Mouse (Mus musculus): Measurements from ENCODE around the gene Clpsl2. TPM values are rescaled to one million over a fixed set of nuclear protein-coding genes. Genes with fewer than 3 reads are reported as not detected.

Gene Clpsl2
- polyA plus RNA-seq, 1 experiment, result not detected

- TF ChIP-seq TAL1 (IDR thresholded peaks at IDR 0.05; ENCODE audit: low read length), result no peak
- TF ChIP-seq GATA1 (IDR thresholded peaks at IDR 0.05; ENCODE audit: low read length), result no peak
These were observed 16.0 kb downstream of the Clpsl2 start for GRCm38 (mm10) chr17:28565181-28565580.

GRCm38 (mm10) chr17:28567541-28567940 lies 18.3 kb downstream of the Clpsl2 start:
- Histone ChIP-seq H3K9me3 (ENCODE audit: control insufficient read depth, low read length) (no peaks in the 10 kb centered on the region), H3K36me3 (ENCODE audit: control insufficient read depth) (no peaks in the 10 kb centered on the region), H3K4me3 (replicated peaks) (no peak overlapping the region), H3K4me1 (ENCODE audit: control insufficient read depth) (no peaks in the 10 kb centered on the region), H3K27me3 (ENCODE audit: control insufficient read depth) (no peaks in the 10 kb centered on the region)
- TF ChIP-seq TAL1 (IDR thresholded peaks at IDR 0.05; ENCODE audit: low read length) (no peak), GATA1 (IDR thresholded peaks at IDR 0.05; ENCODE audit: low read length) (no peak)

More at GRCm38 (mm10) chr17:28565181-28565580, 16.0 kb downstream of the Clpsl2 start:
- Histone ChIP-seq H3K4me3 (replicated peaks) (no peak overlapping the region), H3K36me3 (ENCODE audit: control insufficient read depth) (no peaks in the 10 kb centered on the region), H3K27me3 (ENCODE audit: control insufficient read depth) (no peaks in the 10 kb centered on the region), H3K9me3 (ENCODE audit: control insufficient read depth, low read length) (no peaks in the 10 kb centered on the region), H3K4me1 (ENCODE audit: control insufficient read depth) (no peaks in the 10 kb centered on the region)

- no peaks in the 10 kb centered on the region for H3K36me3 ChIP-seq (ENCODE audit: control insufficient read depth)
- TF ChIP-seq GATA1 (IDR thresholded peaks at IDR 0.05; ENCODE audit: low read length), result no peak
- TF ChIP-seq TAL1 (IDR thresholded peaks at IDR 0.05; ENCODE audit: low read length), result no peak
- H3K9me3 ChIP-seq (ENCODE audit: control insufficient read depth, low read length), result no peaks in the 10 kb centered on the region
- peaks cover 5% of the 10 kb centered on the region; the same call in 1 of the 2 replicates for H3K27me3 ChIP-seq (ENCODE audit: control insufficient read depth)
- H3K4me3 ChIP-seq (replicated peaks), result no peak overlapping the region
- peaks cover 6% of the 10 kb centered on the region for H3K4me1 ChIP-seq (ENCODE audit: control insufficient read depth)
These were observed 22.7 kb downstream of the Clpsl2 start for GRCm38 (mm10) chr17:28571868-28572267.

DNA sequence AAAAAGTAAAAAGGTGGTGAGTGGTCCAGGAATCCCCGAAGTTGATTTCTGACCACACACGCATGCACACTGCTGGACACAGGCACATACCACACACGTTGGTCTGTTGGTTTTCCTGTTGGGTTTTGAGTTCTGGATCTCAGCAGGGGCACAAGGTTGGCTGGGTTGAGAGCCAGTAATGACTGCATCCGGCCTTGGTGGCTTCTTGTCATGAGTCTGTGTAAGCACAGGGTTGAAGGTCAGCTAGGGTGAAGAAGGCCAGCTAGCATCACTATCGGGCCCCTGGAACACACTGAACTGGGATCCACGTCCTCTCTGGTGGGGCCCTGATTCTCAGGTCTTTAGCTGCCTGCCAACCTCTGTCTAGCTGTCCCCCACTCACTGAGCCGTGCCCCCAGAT lies 23.3 kb downstream of the Clpsl2 start:
- Histone ChIP-seq H3K36me3 (ENCODE audit: control insufficient read depth) (no peaks in the 10 kb centered on the region), H3K27me3 (ENCODE audit: control insufficient read depth) (peaks cover 5% of the 10 kb centered on the region), H3K4me3 (replicated peaks) (no peak overlapping the region), H3K4me1 (ENCODE audit: control insufficient read depth) (peaks cover 6% of the 10 kb centered on the region), H3K9me3 (ENCODE audit: control insufficient read depth, low read length) (no peaks in the 10 kb centered on the region)
- TF ChIP-seq TAL1 (IDR thresholded peaks at IDR 0.05; ENCODE audit: low read length), result no peak
- no peak for TF ChIP-seq GATA1 (IDR thresholded peaks at IDR 0.05; ENCODE audit: low read length)

- H3K9me3 ChIP-seq (ENCODE audit: control insufficient read depth, low read length), result no peaks in the 10 kb centered on the region
- H3K4me1 ChIP-seq (ENCODE audit: control insufficient read depth), result peaks cover 6% of the 10 kb centered on the region
- H3K27me3 ChIP-seq (ENCODE audit: control insufficient read depth), result peaks cover 5% of the 10 kb centered on the region
- H3K36me3 ChIP-seq (ENCODE audit: control insufficient read depth), result no peaks in the 10 kb centered on the region
- TF ChIP-seq GATA1 (IDR thresholded peaks at IDR 0.05; ENCODE audit: low read length) (no peak), TAL1 (IDR thresholded peaks at IDR 0.05; ENCODE audit: low read length) (no peak)
- H3K4me3 ChIP-seq (replicated peaks), result no peak overlapping the region
These were observed 23.7 kb downstream of the Clpsl2 start for GRCm38 (mm10) chr17:28572941-28573340.

DNA sequence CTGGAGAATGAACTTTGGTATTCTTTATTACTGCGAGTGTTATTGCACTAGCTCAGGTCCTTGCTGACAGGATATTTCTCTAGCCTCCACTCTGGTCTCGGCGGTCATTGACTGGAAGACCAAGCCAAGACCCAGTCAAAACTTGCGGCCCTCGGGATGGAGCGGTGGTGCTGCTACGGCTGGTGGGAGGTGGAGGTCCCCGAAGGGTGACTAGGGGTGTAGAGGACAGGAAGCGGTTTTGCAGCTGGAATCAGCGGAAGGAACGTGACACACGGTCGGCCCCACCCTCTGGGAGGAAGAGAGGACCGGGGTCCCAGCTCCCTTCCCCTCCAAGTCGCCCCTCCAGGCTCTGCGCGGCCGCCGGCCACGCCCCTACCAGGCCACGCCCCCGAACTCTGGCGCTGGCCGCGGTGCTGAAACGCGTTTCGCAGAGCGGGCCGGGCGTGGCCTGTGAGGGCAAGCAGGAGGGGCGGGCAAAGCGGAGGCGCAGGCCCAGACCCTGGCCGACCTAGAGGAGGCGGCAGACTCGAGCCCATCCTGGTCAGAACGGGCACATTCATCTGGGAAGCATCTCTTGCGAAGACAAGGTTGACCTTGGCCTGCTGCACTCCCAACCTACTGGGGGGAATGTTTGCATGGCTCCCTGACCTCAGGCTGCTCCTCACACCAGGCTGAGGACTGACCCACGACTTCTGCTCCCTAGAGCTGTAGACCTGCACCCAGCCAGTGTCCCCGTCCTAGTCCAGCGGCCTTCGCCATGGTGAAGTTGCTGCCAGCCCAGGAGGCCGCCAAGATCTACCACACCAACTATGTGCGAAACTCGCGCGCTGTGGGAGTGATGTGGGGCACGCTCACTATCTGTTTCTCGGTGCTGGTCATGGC lies 26.3 kb downstream of the Clpsl2 start, which contains the start of gene Lhfpl5:
Gene Lhfpl5, plus strand, starts transcription at position 398 of the 882 bp plus-strand sequence.
- no peak for TF ChIP-seq TAL1 (IDR thresholded peaks at IDR 0.05; ENCODE audit: low read length)
- Histone ChIP-seq H3K4me1 (ENCODE audit: control insufficient read depth) (peaks cover 6% of the 10 kb centered on the region), H3K9me3 (ENCODE audit: control insufficient read depth, low read length) (no peaks in the 10 kb centered on the region), H3K36me3 (ENCODE audit: control insufficient read depth) (no peaks in the 10 kb centered on the region), H3K4me3 (replicated peaks) (no peak within 1 kb of the TSS), H3K27me3 (ENCODE audit: control insufficient read depth) (peaks cover 5% of the 10 kb centered on the region)

GRCm38 (mm10) chr17:28580396-28580795 lies 31.2 kb downstream of the Clpsl2 start:
- no peak overlapping the region for H3K4me3 ChIP-seq (replicated peaks)
- H3K4me1 ChIP-seq (ENCODE audit: control insufficient read depth), result peaks cover 4% of the 10 kb centered on the region
- TF ChIP-seq GATA1 (IDR thresholded peaks at IDR 0.05; ENCODE audit: low read length), result no peak
- no peak for TF ChIP-seq TAL1 (IDR thresholded peaks at IDR 0.05; ENCODE audit: low read length)
- H3K9me3 ChIP-seq (ENCODE audit: control insufficient read depth, low read length), result no peaks in the 10 kb centered on the region
- peaks cover 3% of the 10 kb centered on the region for H3K27me3 ChIP-seq (ENCODE audit: control insufficient read depth)
- no peaks in the 10 kb centered on the region for H3K36me3 ChIP-seq (ENCODE audit: control insufficient read depth)

- TF ChIP-seq TAL1 (IDR thresholded peaks at IDR 0.05; ENCODE audit: low read length) (no peak), GATA1 (IDR thresholded peaks at IDR 0.05; ENCODE audit: low read length) (no peak)
- H3K36me3 ChIP-seq (ENCODE audit: control insufficient read depth), result no peaks in the 10 kb centered on the region
- no peak overlapping the region for H3K4me3 ChIP-seq (replicated peaks)
- no peaks in the 10 kb centered on the region; the same call in 1 of the 2 replicates for H3K27me3 ChIP-seq (ENCODE audit: control insufficient read depth)
- no peaks in the 10 kb centered on the region for H3K4me1 ChIP-seq (ENCODE audit: control insufficient read depth)
- H3K9me3 ChIP-seq (ENCODE audit: control insufficient read depth, low read length), result no peaks in the 10 kb centered on the region
These were observed 31.8 kb downstream of the Clpsl2 start for GRCm38 (mm10) chr17:28581056-28581455.

GRCm38 (mm10) chr17:28586509-28586908 lies 37.3 kb downstream of the Clpsl2 start:
- TF ChIP-seq TAL1 (IDR thresholded peaks at IDR 0.05; ENCODE audit: low read length) (no peak), GATA1 (IDR thresholded peaks at IDR 0.05; ENCODE audit: low read length) (no peak)
- H3K27me3 ChIP-seq (ENCODE audit: control insufficient read depth), result no peaks in the 10 kb centered on the region
- no peaks in the 10 kb centered on the region for H3K9me3 ChIP-seq (ENCODE audit: control insufficient read depth, low read length)
- H3K36me3 ChIP-seq (ENCODE audit: control insufficient read depth), result peaks cover 41% of the 10 kb centered on the region
- no peaks in the 10 kb centered on the region for H3K4me1 ChIP-seq (ENCODE audit: control insufficient read depth)
- H3K4me3 ChIP-seq (replicated peaks), result no peak overlapping the region

Data from erythroblast, embryonic 14.5 days (primary cell).